Mouse (Mus musculus) heart, embryonic 15.5 days (tissue): ENCODE measurements at regions not wholly inside any gene's neighbourhood (a gene's known extent, or its start where the extent isn't known, plus 50 kb on each side); places are given as distances from the start of the nearest gene placed in this dataset.

Experiments
- ATAC-seq: fragments of 200-750 bp; cut with Nextera tagmentation; replicated peaks from 2 replicates; pipeline ENCODE4 v1.8.0; 2017; ENCODE audit warnings: low read depth, moderate TSS enrichment; ENCODE audit not compliant: insufficient number of reproducible peaks, insufficient read depth, low FRiP score
- H3K27ac ChIP-seq: fragments of 300-500 bp; sonication (generic); 2 replicates; pipeline ENCODE4 v1.5.1; 2015; ENCODE audit warnings: mild to moderate bottlenecking, inconsistent platforms
- H3K27me3 ChIP-seq: fragments of 300-500 bp; sonication (generic); 2 replicates; pipeline ENCODE4 v1.6.1; 2015; ENCODE audit warnings: inconsistent platforms
- H3K36me3 ChIP-seq: fragments of 300-500 bp; sonication (generic); 2 replicates; pipeline ENCODE4 v1.6.1; 2015; ENCODE audit warnings: mild to moderate bottlenecking, inconsistent platforms
- H3K4me1 ChIP-seq: fragments of 300-500 bp; sonication (generic); replicated peaks from 2 replicates; pipeline ENCODE4 v1.6.1; 2015; ENCODE audit warnings: inconsistent platforms
- H3K4me2 ChIP-seq: fragments of 300-500 bp; sonication (generic); 2 replicates; pipeline ENCODE4 v1.6.1; 2015; ENCODE audit warnings: inconsistent platforms, mild to moderate bottlenecking, moderate library complexity
- H3K4me3 ChIP-seq: fragments of 300-500 bp; sonication (generic); 2 replicates; pipeline ENCODE4 v1.5.1; 2015; ENCODE audit warnings: mild to moderate bottlenecking, inconsistent platforms
- H3K9ac ChIP-seq: fragments of 300-500 bp; sonication (generic); 2 replicates; pipeline ENCODE4 v1.6.1; 2015; ENCODE audit warnings: mild to moderate bottlenecking, inconsistent platforms
- H3K9me3 ChIP-seq: fragments of 300-500 bp; sonication (generic); replicated peaks from 2 replicates; pipeline ENCODE4 v1.6.1; 2016; ENCODE audit warnings: inconsistent platforms
- WGBS: fragments of 180-500 bp; shearing (Covaris S2); methylation state at CpG from one replicate; pipeline ENCODE4 v1.1.7; 2015; ENCODE audit warnings: mixed read lengths; 5-methylcytosine and 5-hydroxymethylcytosine counted together

DNA sequence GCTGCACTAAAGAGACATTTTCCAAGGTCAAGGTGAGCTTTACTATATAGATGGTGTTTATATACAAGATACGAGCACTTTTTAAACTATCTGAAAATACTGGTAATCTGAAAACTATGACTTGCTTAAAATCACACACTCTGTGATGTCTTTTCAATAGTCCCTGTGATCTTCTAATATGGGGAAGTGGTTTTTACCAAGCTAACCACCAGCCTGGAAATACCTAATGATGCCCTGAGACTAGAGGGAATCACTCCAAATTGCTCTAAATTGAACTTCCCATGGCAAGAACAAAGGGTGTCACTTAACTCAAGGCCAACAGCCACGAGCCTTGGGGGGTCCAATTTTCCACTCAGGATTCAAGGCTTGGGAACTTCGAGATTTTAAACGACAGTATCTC lies 185.7 kb downstream of the Sp3 start:
- no peak overlapping the region for H3K4me3 ChIP-seq
- no peak overlapping the region for H3K4me2 ChIP-seq
- no peaks in the 10 kb centered on the region for H3K4me1 ChIP-seq
- H3K9me3 ChIP-seq: no peaks in the 10 kb centered on the region
- no peak for ATAC-seq
- no peaks in the 10 kb centered on the region for H3K27me3 ChIP-seq
- no peak overlapping the region for H3K27ac ChIP-seq
- H3K9ac ChIP-seq: no peak overlapping the region
- no peaks in the 10 kb centered on the region for H3K36me3 ChIP-seq
- 85% methylated on average over 4 of the region's 4 CpGs for WGBS

DNA sequence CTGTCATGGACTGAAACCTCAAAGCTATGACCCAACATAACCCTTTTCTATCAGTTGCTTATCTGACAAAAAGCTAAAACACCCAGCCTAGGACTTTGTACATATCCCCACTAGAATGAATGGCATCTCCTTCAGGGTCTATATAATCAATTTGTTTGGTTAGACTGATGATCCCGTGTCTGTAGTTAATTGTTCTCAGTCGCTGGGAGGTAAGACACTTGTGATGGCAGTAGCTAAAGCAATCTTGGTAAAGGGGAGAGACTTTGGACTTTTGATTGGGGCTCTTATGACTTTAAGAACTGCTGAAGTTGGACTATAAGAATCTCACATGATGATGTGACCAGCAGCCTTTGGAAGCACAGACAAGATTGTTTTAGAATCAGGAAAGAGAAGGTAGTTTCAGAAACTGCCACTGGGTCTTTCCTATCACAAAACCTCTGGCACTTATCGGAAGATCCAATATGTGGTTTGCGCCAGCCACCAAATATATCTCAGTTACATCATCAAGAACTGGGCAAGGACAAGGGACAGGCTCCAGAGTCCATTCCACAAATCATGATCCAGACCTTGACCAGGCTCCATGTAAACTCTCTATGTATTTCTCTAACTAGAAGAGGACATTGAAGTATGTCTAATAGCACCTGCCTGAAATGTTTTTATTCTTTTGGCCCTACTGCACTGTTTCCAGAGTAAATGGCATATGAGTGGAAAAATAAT lies 183.1 kb downstream of the Sp3 start:
- no peak for ATAC-seq
- Histone ChIP-seq H3K9ac (no peak overlapping the region), H3K36me3 (no peaks in the 10 kb centered on the region), H3K4me2 (no peak overlapping the region), H3K9me3 (0 out of 2 replicates have a peak, but pooled peaks cover 2% of the 10 kb centered on the region), H3K4me3 (no peak overlapping the region), H3K27ac (no peak overlapping the region), H3K27me3 (no peaks in the 10 kb centered on the region), H3K4me1 (no peaks in the 10 kb centered on the region)
- 76% methylated on average over 4 of the region's 4 CpGs for WGBS

DNA sequence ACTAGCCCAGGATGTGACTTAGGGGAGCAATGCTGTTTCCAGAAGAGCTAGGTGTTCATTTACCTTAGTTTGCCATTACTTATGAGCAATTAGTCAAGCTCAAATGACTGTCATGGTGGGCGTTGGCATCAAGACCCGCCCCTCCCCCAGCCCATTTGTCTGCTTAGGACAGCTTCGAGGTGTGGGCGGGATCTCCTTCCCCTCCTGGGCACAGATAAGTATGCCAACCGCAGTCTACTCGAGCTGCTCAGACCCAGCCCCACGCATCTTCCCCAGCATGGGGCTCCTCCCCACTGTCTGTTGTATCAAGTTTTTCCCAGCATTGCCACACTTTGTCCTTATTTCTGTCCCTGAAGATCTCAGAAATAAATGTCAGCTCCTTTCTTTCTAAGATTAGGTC lies 179.6 kb downstream of the Sp3 start:
- Histone ChIP-seq H3K4me3 (no peak overlapping the region), H3K9me3 (0 out of 2 replicates have a peak, but pooled peaks cover 4% of the 10 kb centered on the region), H3K4me2 (no peak overlapping the region), H3K27ac (no peak overlapping the region), H3K9ac (no peak overlapping the region), H3K4me1 (no peaks in the 10 kb centered on the region), H3K36me3 (no peaks in the 10 kb centered on the region), H3K27me3 (no peaks in the 10 kb centered on the region)
- no peak for ATAC-seq
- 55% methylated on average over 7 of the region's 7 CpGs for WGBS

- Histone ChIP-seq H3K27me3 (no peaks in the 10 kb centered on the region), H3K9ac (no peak overlapping the region), H3K4me2 (no peak overlapping the region), H3K36me3 (no peaks in the 10 kb centered on the region), H3K4me1 (0 out of 2 replicates have a peak, but pooled peaks cover 3% of the 10 kb centered on the region), H3K4me3 (no peak overlapping the region), H3K9me3 (no peaks in the 10 kb centered on the region), H3K27ac (no peak overlapping the region)
- no peak for ATAC-seq
- WGBS: 67% methylated on average over 14 of the region's 14 CpGs
Observed at GRCm38 (mm10) chr2:72813282-72813974, 166.8 kb downstream of the Sp3 start.

- Histone ChIP-seq H3K36me3 (no peaks in the 10 kb centered on the region), H3K9me3 (no peaks in the 10 kb centered on the region), H3K4me3 (no peak overlapping the region), H3K4me1 (no peaks in the 10 kb centered on the region), H3K4me2 (no peak overlapping the region), H3K27ac (no peak overlapping the region), H3K9ac (no peak overlapping the region), H3K27me3 (no peaks in the 10 kb centered on the region)
- ATAC-seq: no peak
- 67% methylated on average over 4 of the region's 4 CpGs for WGBS
Observed at GRCm38 (mm10) chr2:72825251-72825650, 155.0 kb downstream of the Sp3 start.

GRCm38 (mm10) chr2:72829139-72829538 lies 151.1 kb downstream of the Sp3 start:
- Histone ChIP-seq H3K4me3 (no peak overlapping the region), H3K27me3 (no peaks in the 10 kb centered on the region), H3K36me3 (no peaks in the 10 kb centered on the region), H3K4me1 (no peaks in the 10 kb centered on the region), H3K27ac (no peak overlapping the region), H3K9ac (no peak overlapping the region), H3K4me2 (no peak overlapping the region), H3K9me3 (no peaks in the 10 kb centered on the region)
- WGBS: 32% methylated on average over 1 of the region's 1 CpGs
- no peak for ATAC-seq

GRCm38 (mm10) chr2:72832770-72833169 lies 147.5 kb downstream of the Sp3 start:
- H3K4me3 ChIP-seq: no peak overlapping the region
- no peaks in the 10 kb centered on the region for H3K27me3 ChIP-seq
- no peak overlapping the region for H3K27ac ChIP-seq
- H3K9ac ChIP-seq: no peak overlapping the region
- H3K4me1 ChIP-seq: peaks cover under 1% of the 10 kb centered on the region
- H3K4me2 ChIP-seq: no peak overlapping the region
- WGBS: 88% methylated on average over 10 of the region's 10 CpGs
- H3K9me3 ChIP-seq: no peaks in the 10 kb centered on the region
- H3K36me3 ChIP-seq: no peaks in the 10 kb centered on the region
- ATAC-seq: no peak

DNA sequence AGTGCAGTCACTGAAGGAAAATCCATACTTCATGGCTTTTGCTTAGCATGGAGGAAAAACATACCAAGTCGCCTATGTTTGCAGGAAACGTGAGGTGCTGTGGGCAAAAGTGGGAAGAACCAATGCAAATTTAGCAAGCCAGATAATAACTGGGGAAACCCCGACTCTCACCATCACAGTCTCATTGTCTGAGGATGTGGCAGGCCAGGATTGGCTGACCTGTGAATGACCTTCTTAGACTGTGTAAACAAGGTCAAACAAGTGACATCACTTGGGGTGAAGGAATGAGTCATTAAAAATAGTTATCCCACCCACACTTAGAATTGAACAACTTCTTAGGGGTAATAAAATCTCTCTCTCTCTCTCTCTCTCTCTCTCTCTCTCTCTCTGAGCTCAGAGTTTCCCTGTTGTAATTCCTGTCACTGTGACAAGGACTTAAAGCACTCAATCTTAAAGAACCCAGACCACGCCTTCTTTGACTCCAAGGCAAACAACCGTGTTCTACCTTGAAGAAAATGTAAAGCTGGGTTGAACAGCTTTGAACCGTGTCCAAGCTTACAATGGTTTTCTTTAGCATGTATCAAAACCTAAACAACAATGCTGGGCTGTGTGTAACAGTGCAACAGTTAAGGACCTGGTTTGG lies 142.0 kb downstream of the Sp3 start:
- Histone ChIP-seq H3K9me3 (no peaks in the 10 kb centered on the region), H3K36me3 (no peaks in the 10 kb centered on the region), H3K27me3 (no peaks in the 10 kb centered on the region), H3K4me2 (no peak overlapping the region), H3K4me1 (peaks cover 14% of the 10 kb centered on the region), H3K9ac (no peak overlapping the region), H3K27ac (no peak overlapping the region), H3K4me3 (no peak overlapping the region)
- 40% methylated on average over 6 of the region's 6 CpGs for WGBS
- 0 out of 2 replicates have a peak, but pooled peaks have one; percentile 47 for ATAC-seq

DNA sequence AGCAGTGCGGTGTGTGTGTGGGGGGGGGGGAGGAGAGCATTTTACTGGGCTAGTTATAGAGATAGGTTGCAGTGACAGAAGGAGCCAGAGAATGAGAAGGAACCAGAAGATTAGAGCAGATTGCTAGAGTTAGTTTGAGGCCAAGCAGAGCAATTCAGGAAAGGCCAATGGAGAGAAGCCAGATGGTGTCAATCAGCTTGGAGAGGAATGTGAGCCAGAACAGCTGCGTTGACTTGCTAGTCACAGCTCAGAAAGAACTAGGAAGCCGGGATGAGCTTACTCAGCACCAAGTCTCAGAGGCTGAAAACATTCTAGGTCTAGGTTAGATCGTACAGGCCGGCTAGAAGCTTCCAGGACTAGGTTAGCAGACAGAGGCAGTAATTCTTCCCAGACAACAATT lies 140.6 kb downstream of the Sp3 start:
- Histone ChIP-seq H3K27ac (no peak overlapping the region), H3K9ac (no peak overlapping the region), H3K27me3 (no peaks in the 10 kb centered on the region), H3K9me3 (no peaks in the 10 kb centered on the region), H3K4me2 (no peak overlapping the region), H3K36me3 (no peaks in the 10 kb centered on the region), H3K4me3 (no peak overlapping the region), H3K4me1 (peaks cover 14% of the 10 kb centered on the region)
- no peak for ATAC-seq
- WGBS: 64% methylated on average over 5 of the region's 5 CpGs

GRCm38 (mm10) chr2:72841367-72841766 lies 138.9 kb downstream of the Sp3 start:
- Histone ChIP-seq H3K36me3 (no peaks in the 10 kb centered on the region), H3K4me3 (no peak overlapping the region), H3K27me3 (no peaks in the 10 kb centered on the region), H3K9me3 (no peaks in the 10 kb centered on the region), H3K4me2 (no peak overlapping the region), H3K4me1 (peaks cover 14% of the 10 kb centered on the region), H3K27ac (peak overlapping the region; percentile 14; the same call in 1 of the 2 replicates), H3K9ac (no peak overlapping the region)
- 58% methylated on average over 5 of the region's 5 CpGs for WGBS
- ATAC-seq: peak; percentile 84

GRCm38 (mm10) chr2:72843610-72844009 lies 136.6 kb downstream of the Sp3 start:
- H3K27me3 ChIP-seq: no peaks in the 10 kb centered on the region
- no peaks in the 10 kb centered on the region for H3K36me3 ChIP-seq
- H3K4me3 ChIP-seq: no peak overlapping the region
- ATAC-seq: no peak
- no peaks in the 10 kb centered on the region for H3K9me3 ChIP-seq
- H3K4me2 ChIP-seq: no peak overlapping the region
- 68% methylated on average over 2 of the region's 2 CpGs for WGBS
- no peak overlapping the region for H3K27ac ChIP-seq
- peaks cover 7% of the 10 kb centered on the region; the same call in 1 of the 2 replicates for H3K4me1 ChIP-seq
- no peak overlapping the region for H3K9ac ChIP-seq
